Mouse (Mus musculus): Measurements from ENCODE around the gene Syne1. TPM values are rescaled to one million over a fixed set of nuclear protein-coding genes. Genes with fewer than 3 reads are reported as not detected.

The Syne1 gene
- polyA plus RNA-seq, 1 experiment from 2014 or later, result 18.2 TPM

- H3K9ac ChIP-seq (replicated peaks), result no peak overlapping the region
- H3K36me3 ChIP-seq, result no peaks in the 10 kb centered on the region
- H3K9me3 ChIP-seq (replicated peaks), result no peaks in the 10 kb centered on the region
- H3K27ac ChIP-seq (replicated peaks), result no peak overlapping the region
- H3K4me1 ChIP-seq, result no peaks in the 10 kb centered on the region
- no peak overlapping the region for H3K4me2 ChIP-seq
- 92% methylated on average over 3 of the region's 3 CpGs for WGBS
- no peaks in the 10 kb centered on the region for H3K27me3 ChIP-seq (replicated peaks)
- H3K4me3 ChIP-seq (replicated peaks), result no peak overlapping the region
- ATAC-seq (ENCODE audit: low FRiP score), result no peak
Observed at GRCm38 (mm10) chr10:5415730-5416129, 135.6 kb downstream of the Syne1 start.

- H3K27me3 ChIP-seq (replicated peaks), result no peaks in the 10 kb centered on the region
- H3K9ac ChIP-seq (replicated peaks), result no peak overlapping the region
- H3K4me2 ChIP-seq, result no peak overlapping the region
- H3K4me3 ChIP-seq (replicated peaks), result no peak overlapping the region
- no peaks in the 10 kb centered on the region for H3K36me3 ChIP-seq
- H3K9me3 ChIP-seq (replicated peaks), result no peaks in the 10 kb centered on the region
- H3K27ac ChIP-seq (replicated peaks), result no peak overlapping the region
- no peak for ATAC-seq (ENCODE audit: low FRiP score)
- H3K4me1 ChIP-seq, result no peaks in the 10 kb centered on the region
- WGBS, result 90% methylated on average over 6 of the region's 6 CpGs
Observed at GRCm38 (mm10) chr10:5384131-5384776, 167.0 kb downstream of the Syne1 start.

- Histone ChIP-seq H3K27me3 (replicated peaks) (no peaks in the 10 kb centered on the region), H3K36me3 (no peaks in the 10 kb centered on the region), H3K9me3 (replicated peaks) (no peaks in the 10 kb centered on the region), H3K9ac (replicated peaks) (no peak overlapping the region), H3K4me2 (no peak overlapping the region), H3K27ac (replicated peaks) (no peak overlapping the region), H3K4me3 (replicated peaks) (no peak overlapping the region), H3K4me1 (no peaks in the 10 kb centered on the region)
- 94% methylated on average over 4 of the region's 4 CpGs for WGBS
- no peak for ATAC-seq (ENCODE audit: low FRiP score)
Observed at GRCm38 (mm10) chr10:5381536-5381935, 169.7 kb downstream of the Syne1 start.

GRCm38 (mm10) chr10:5378969-5379368 is 172.3 kb downstream of the Syne1 start:
- H3K36me3 ChIP-seq, result no peaks in the 10 kb centered on the region
- WGBS, result 81% methylated on average over 2 of the region's 2 CpGs
- H3K4me3 ChIP-seq (replicated peaks), result no peak overlapping the region
- H3K4me1 ChIP-seq, result no peaks in the 10 kb centered on the region
- H3K4me2 ChIP-seq, result no peak overlapping the region
- no peak overlapping the region for H3K9ac ChIP-seq (replicated peaks)
- H3K27me3 ChIP-seq (replicated peaks), result no peaks in the 10 kb centered on the region
- no peak for ATAC-seq (ENCODE audit: low FRiP score)
- H3K27ac ChIP-seq (replicated peaks), result no peak overlapping the region
- H3K9me3 ChIP-seq (replicated peaks), result no peaks in the 10 kb centered on the region

- no peak overlapping the region for H3K27ac ChIP-seq (replicated peaks)
- ATAC-seq (ENCODE audit: low FRiP score), result no peak
- H3K27me3 ChIP-seq (replicated peaks), result no peaks in the 10 kb centered on the region
- no peak overlapping the region for H3K9ac ChIP-seq (replicated peaks)
- H3K4me2 ChIP-seq, result no peak overlapping the region
- H3K36me3 ChIP-seq, result no peaks in the 10 kb centered on the region
- no peaks in the 10 kb centered on the region for H3K4me1 ChIP-seq
- no peaks in the 10 kb centered on the region for H3K9me3 ChIP-seq (replicated peaks)
- WGBS, result 77% methylated on average over 4 of the region's 4 CpGs
- H3K4me3 ChIP-seq (replicated peaks), result no peak overlapping the region
Observed at GRCm38 (mm10) chr10:5369599-5369998, 181.7 kb downstream of the Syne1 start.

- Histone ChIP-seq H3K36me3 (no peaks in the 10 kb centered on the region), H3K27ac (replicated peaks) (no peak overlapping the region), H3K4me2 (no peak overlapping the region), H3K9ac (replicated peaks) (no peak overlapping the region), H3K4me1 (no peaks in the 10 kb centered on the region), H3K4me3 (replicated peaks) (no peak overlapping the region), H3K9me3 (replicated peaks) (no peaks in the 10 kb centered on the region), H3K27me3 (replicated peaks) (no peaks in the 10 kb centered on the region)
- WGBS, result 68% methylated on average over 6 of the region's 6 CpGs
- ATAC-seq (ENCODE audit: low FRiP score), result no peak
Observed at GRCm38 (mm10) chr10:5368266-5368665, 183.0 kb downstream of the Syne1 start.

GRCm38 (mm10) chr10:5367465-5368011 is 183.7 kb downstream of the Syne1 start:
- no peak overlapping the region for H3K4me2 ChIP-seq
- H3K4me1 ChIP-seq, result no peaks in the 10 kb centered on the region
- H3K9ac ChIP-seq (replicated peaks), result no peak overlapping the region
- WGBS, result 71% methylated on average over 12 of the region's 12 CpGs
- H3K27me3 ChIP-seq (replicated peaks), result no peaks in the 10 kb centered on the region
- no peak overlapping the region for H3K4me3 ChIP-seq (replicated peaks)
- no peak for ATAC-seq (ENCODE audit: low FRiP score)
- no peaks in the 10 kb centered on the region for H3K36me3 ChIP-seq
- no peaks in the 10 kb centered on the region for H3K9me3 ChIP-seq (replicated peaks)
- H3K27ac ChIP-seq (replicated peaks), result no peak overlapping the region

- no peak for ATAC-seq (ENCODE audit: low FRiP score)
- no peak overlapping the region for H3K27ac ChIP-seq (replicated peaks)
- WGBS, result 54% methylated on average over 7 of the region's 7 CpGs
- no peak overlapping the region for H3K4me2 ChIP-seq
- no peaks in the 10 kb centered on the region for H3K27me3 ChIP-seq (replicated peaks)
- no peaks in the 10 kb centered on the region for H3K4me1 ChIP-seq
- H3K36me3 ChIP-seq, result no peaks in the 10 kb centered on the region
- no peak overlapping the region for H3K9ac ChIP-seq (replicated peaks)
- H3K9me3 ChIP-seq (replicated peaks), result no peaks in the 10 kb centered on the region
- H3K4me3 ChIP-seq (replicated peaks), result no peak overlapping the region
Observed at GRCm38 (mm10) chr10:5360560-5360959, 190.7 kb downstream of the Syne1 start.

GRCm38 (mm10) chr10:5356614-5357013 is 194.7 kb downstream of the Syne1 start:
- H3K9me3 ChIP-seq (replicated peaks), result no peaks in the 10 kb centered on the region
- H3K4me3 ChIP-seq (replicated peaks), result no peak overlapping the region
- H3K36me3 ChIP-seq, result no peaks in the 10 kb centered on the region
- ATAC-seq (ENCODE audit: low FRiP score), result no peak
- 90% methylated on average over 5 of the region's 5 CpGs for WGBS
- H3K27ac ChIP-seq (replicated peaks), result no peak overlapping the region
- H3K4me1 ChIP-seq, result no peaks in the 10 kb centered on the region
- no peak overlapping the region for H3K9ac ChIP-seq (replicated peaks)
- H3K27me3 ChIP-seq (replicated peaks), result no peaks in the 10 kb centered on the region
- no peak overlapping the region for H3K4me2 ChIP-seq

GRCm38 (mm10) chr10:5353390-5353789 is 197.9 kb downstream of the Syne1 start:
- no peak overlapping the region for H3K4me2 ChIP-seq
- WGBS, result 100% methylated on average over 1 of the region's 1 CpGs
- H3K9ac ChIP-seq (replicated peaks), result no peak overlapping the region
- H3K27me3 ChIP-seq (replicated peaks), result no peaks in the 10 kb centered on the region
- no peaks in the 10 kb centered on the region for H3K9me3 ChIP-seq (replicated peaks)
- H3K36me3 ChIP-seq, result 0 out of 2 replicates have a peak, but pooled peaks cover 2% of the 10 kb centered on the region
- H3K4me3 ChIP-seq (replicated peaks), result no peak overlapping the region
- no peak overlapping the region for H3K27ac ChIP-seq (replicated peaks)
- ATAC-seq (ENCODE audit: low FRiP score), result no peak
- H3K4me1 ChIP-seq, result no peaks in the 10 kb centered on the region

- no peaks in the 10 kb centered on the region for H3K27me3 ChIP-seq (replicated peaks)
- no peaks in the 10 kb centered on the region for H3K9me3 ChIP-seq (replicated peaks)
- H3K36me3 ChIP-seq, result 0 out of 2 replicates have a peak, but pooled peaks cover 2% of the 10 kb centered on the region
- H3K4me2 ChIP-seq, result no peak overlapping the region
- H3K4me1 ChIP-seq, result no peaks in the 10 kb centered on the region
- ATAC-seq (ENCODE audit: low FRiP score), result no peak
- H3K27ac ChIP-seq (replicated peaks), result no peak overlapping the region
- H3K4me3 ChIP-seq (replicated peaks), result no peak overlapping the region
- 63% methylated on average over 1 of the region's 1 CpGs for WGBS
- no peak overlapping the region for H3K9ac ChIP-seq (replicated peaks)
Observed at GRCm38 (mm10) chr10:5346911-5347310, 204.4 kb downstream of the Syne1 start.

- H3K4me2 ChIP-seq, result no peak overlapping the region
- H3K9ac ChIP-seq (replicated peaks), result no peak overlapping the region
- no peaks in the 10 kb centered on the region for H3K27me3 ChIP-seq (replicated peaks)
- H3K4me3 ChIP-seq (replicated peaks), result no peak overlapping the region
- no peaks in the 10 kb centered on the region for H3K9me3 ChIP-seq (replicated peaks)
- H3K27ac ChIP-seq (replicated peaks), result no peak overlapping the region
- no peak for ATAC-seq (ENCODE audit: low FRiP score)
- no peaks in the 10 kb centered on the region for H3K4me1 ChIP-seq
- no peaks in the 10 kb centered on the region for H3K36me3 ChIP-seq
- 68% methylated on average over 4 of the region's 4 CpGs for WGBS
Observed at GRCm38 (mm10) chr10:5343211-5343610, 208.1 kb downstream of the Syne1 start.

Measured in neural tube, embryonic 15.5 days (tissue).